Mouse (Mus musculus): Measurements from ENCODE around the gene Gfra1. TPM values are rescaled to one million over a fixed set of nuclear protein-coding genes. Genes with fewer than 3 reads are reported as not detected.

Gfra1 gene
- polyA plus RNA-seq, 2 experiments, result 19.5 to 19.9 TPM

DNA sequence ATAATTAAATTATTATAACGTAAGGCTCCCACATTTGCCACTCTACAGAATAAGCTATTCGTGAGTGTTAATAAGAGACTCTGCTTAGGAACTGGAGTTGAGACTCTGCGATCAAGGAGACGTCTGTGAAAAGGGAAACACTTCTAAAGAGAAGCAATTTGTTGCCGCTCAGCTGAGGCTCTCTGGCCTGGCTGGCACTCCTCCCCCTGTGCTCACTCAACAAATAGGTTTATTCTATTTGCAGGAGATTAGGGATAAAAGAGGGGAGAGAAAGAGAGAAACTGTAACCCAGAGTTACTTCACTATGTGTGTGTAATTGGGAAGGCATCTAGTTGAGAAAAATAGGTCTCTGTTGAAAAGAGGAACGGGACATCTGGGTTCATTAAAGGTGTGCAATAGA is 204.6 kb downstream of the Gfra1 start:
- ATAC-seq (ENCODE audit: low FRiP score, low read depth), result no peak
- no peak overlapping the region for H3K27ac ChIP-seq (replicated peaks; ENCODE audit: low read depth, low read length)
- H3K27me3 ChIP-seq (ENCODE audit: control insufficient read depth, insufficient read depth, low read length), result no peaks in the 10 kb centered on the region
- no peak overlapping the region for H3K4me2 ChIP-seq (replicated peaks; ENCODE audit: low read depth, low read length, severe bottlenecking)
- H3K9me3 ChIP-seq (ENCODE audit: control insufficient read depth, low read length), result no peaks in the 10 kb centered on the region
- no peak overlapping the region for H3K9ac ChIP-seq (ENCODE audit: low read depth, low read length, severe bottlenecking)
- H3K4me1 ChIP-seq (ENCODE audit: control insufficient read depth, insufficient read depth, low read length), result no peaks in the 10 kb centered on the region
- no peak for TF ChIP-seq POLR2A (IDR thresholded peaks at IDR 0.05; ENCODE audit: borderline replicate concordance, extremely low read depth, insufficient read depth, insufficient read length)
- H3K4me3 ChIP-seq (replicated peaks; ENCODE audit: low read length), result no peak overlapping the region
- no peak for DNase-seq (ENCODE audit: low spot score)
- 48% methylated on average over 6 of the region's 6 CpGs for WGBS
- H3K36me3 ChIP-seq (ENCODE audit: control insufficient read depth, insufficient read depth, low read length), result no peaks in the 10 kb centered on the region

DNA sequence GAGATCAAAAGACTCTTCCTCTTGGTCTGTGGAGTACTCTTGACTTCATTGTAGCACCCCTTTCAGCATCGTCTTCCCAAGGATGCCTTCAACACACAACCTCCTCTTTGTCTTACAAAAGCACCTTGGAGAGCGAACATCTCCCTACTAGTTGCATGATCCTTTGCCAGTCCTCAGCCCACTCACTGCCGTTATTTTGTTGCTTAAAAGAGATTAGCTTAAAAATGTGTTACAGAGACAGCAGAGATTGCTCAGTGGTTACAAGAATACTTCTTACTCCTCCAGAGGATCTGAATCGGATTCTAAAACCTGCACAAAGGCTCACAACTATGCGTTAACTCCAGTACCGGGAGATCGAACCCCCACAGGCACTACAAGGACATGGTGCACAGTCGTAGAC is 205.5 kb downstream of the Gfra1 start:
- H3K27me3 ChIP-seq (ENCODE audit: control insufficient read depth, insufficient read depth, low read length), result no peaks in the 10 kb centered on the region
- no peaks in the 10 kb centered on the region for H3K36me3 ChIP-seq (ENCODE audit: control insufficient read depth, insufficient read depth, low read length)
- no peak for ATAC-seq (ENCODE audit: low FRiP score, low read depth)
- DNase-seq (ENCODE audit: low spot score), result no peak
- no peak overlapping the region for H3K27ac ChIP-seq (replicated peaks; ENCODE audit: low read depth, low read length)
- H3K4me2 ChIP-seq (replicated peaks; ENCODE audit: low read depth, low read length, severe bottlenecking), result no peak overlapping the region
- TF ChIP-seq POLR2A (IDR thresholded peaks at IDR 0.05; ENCODE audit: borderline replicate concordance, extremely low read depth, insufficient read depth, insufficient read length), result no peak
- H3K9me3 ChIP-seq (ENCODE audit: control insufficient read depth, low read length), result no peaks in the 10 kb centered on the region
- H3K4me1 ChIP-seq (ENCODE audit: control insufficient read depth, insufficient read depth, low read length), result no peaks in the 10 kb centered on the region
- 87% methylated on average over 8 of the region's 8 CpGs for WGBS
- no peak overlapping the region for H3K4me3 ChIP-seq (replicated peaks; ENCODE audit: low read length)
- H3K9ac ChIP-seq (ENCODE audit: low read depth, low read length, severe bottlenecking), result no peak overlapping the region

DNA sequence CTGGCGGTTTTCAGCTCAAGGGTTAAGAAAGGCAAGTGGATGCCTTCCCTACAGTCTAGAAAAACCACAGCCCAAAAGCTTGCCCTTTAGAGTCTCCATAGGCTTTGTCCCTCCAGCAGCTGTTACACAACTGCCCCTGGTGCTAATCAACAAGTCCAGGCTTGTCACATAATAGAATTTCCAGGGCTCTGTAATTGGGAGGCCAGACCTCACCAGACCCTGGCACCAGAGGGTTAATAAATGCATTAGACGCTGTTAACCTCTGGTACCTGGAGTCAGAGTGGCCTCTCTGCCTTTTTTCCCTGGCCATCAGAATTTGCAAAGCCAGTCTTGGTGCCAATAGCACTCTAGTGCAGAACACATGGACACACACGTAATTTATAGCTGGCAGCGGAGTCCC is 211.6 kb downstream of the Gfra1 start:
- ATAC-seq (ENCODE audit: low FRiP score, low read depth) (no peak), DNase-seq (ENCODE audit: low spot score) (no peak)
- TF ChIP-seq POLR2A (IDR thresholded peaks at IDR 0.05; ENCODE audit: borderline replicate concordance, extremely low read depth, insufficient read depth, insufficient read length), result no peak
- WGBS, result 11% methylated on average over 4 of the region's 4 CpGs
- H3K9me3 ChIP-seq (ENCODE audit: control insufficient read depth, low read length), result no peaks in the 10 kb centered on the region
- no peaks in the 10 kb centered on the region for H3K36me3 ChIP-seq (ENCODE audit: control insufficient read depth, insufficient read depth, low read length)
- H3K4me3 ChIP-seq (replicated peaks; ENCODE audit: low read length), result no peak overlapping the region
- H3K4me2 ChIP-seq (replicated peaks; ENCODE audit: low read depth, low read length, severe bottlenecking), result no peak overlapping the region
- peaks cover 10% of the 10 kb centered on the region; the same call in 1 of the 2 replicates for H3K4me1 ChIP-seq (ENCODE audit: control insufficient read depth, insufficient read depth, low read length)
- H3K27me3 ChIP-seq (ENCODE audit: control insufficient read depth, insufficient read depth, low read length), result no peaks in the 10 kb centered on the region
- H3K9ac ChIP-seq (ENCODE audit: low read depth, low read length, severe bottlenecking), result no peak overlapping the region
- no peak overlapping the region for H3K27ac ChIP-seq (replicated peaks; ENCODE audit: low read depth, low read length)

DNA sequence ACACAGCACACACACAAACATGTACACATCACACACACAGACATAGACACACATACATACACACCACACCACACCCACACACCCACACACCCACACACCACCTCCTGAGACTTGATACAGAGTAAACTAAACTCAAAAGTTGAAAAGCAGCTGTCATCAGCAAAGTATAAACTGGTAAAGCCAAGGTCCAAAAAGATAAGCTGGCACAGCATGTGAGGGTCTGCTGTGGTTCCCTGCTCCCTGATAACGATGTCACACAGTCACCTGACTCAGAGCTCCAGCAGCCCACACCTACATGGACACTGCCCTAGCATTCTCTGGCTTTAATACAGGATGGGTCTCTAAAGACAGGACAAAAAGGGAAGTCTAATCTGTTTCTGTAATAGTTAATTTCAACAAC is 212.1 kb downstream of the Gfra1 start:
- peaks cover 10% of the 10 kb centered on the region; the same call in 1 of the 2 replicates for H3K4me1 ChIP-seq (ENCODE audit: control insufficient read depth, insufficient read depth, low read length)
- 38% methylated on average over 1 of the region's 1 CpGs for WGBS

DNA sequence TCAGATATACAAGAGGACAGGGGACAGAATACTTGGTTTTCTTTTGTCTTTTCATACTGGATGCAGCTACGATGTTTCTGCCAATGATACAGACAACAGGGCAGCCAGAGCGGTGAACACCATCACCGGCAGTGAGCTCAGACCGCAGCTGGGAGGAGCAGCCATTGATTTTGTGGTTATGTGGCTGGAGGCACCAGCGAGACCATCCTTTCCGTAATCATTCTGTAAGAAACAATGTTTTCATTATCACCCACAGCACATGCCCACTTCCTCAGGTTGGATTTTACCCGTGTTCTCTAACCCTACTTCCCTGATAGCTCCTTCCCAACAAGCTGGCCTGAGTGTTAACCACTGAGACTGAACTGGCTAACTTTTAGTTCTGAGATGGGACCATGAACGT is 217.4 kb downstream of the Gfra1 start:
- Histone ChIP-seq H3K27ac (replicated peaks; ENCODE audit: low read depth, low read length) (no peak overlapping the region), H3K9me3 (ENCODE audit: control insufficient read depth, low read length) (no peaks in the 10 kb centered on the region), H3K4me2 (replicated peaks; ENCODE audit: low read depth, low read length, severe bottlenecking) (no peak overlapping the region), H3K4me3 (replicated peaks; ENCODE audit: low read length) (no peak overlapping the region), H3K36me3 (ENCODE audit: control insufficient read depth, insufficient read depth, low read length) (no peaks in the 10 kb centered on the region), H3K9ac (ENCODE audit: low read depth, low read length, severe bottlenecking) (no peak overlapping the region), H3K4me1 (ENCODE audit: control insufficient read depth, insufficient read depth, low read length) (no peaks in the 10 kb centered on the region), H3K27me3 (ENCODE audit: control insufficient read depth, insufficient read depth, low read length) (no peaks in the 10 kb centered on the region)
- no peak for TF ChIP-seq POLR2A (IDR thresholded peaks at IDR 0.05; ENCODE audit: borderline replicate concordance, extremely low read depth, insufficient read depth, insufficient read length)
- WGBS, result 81% methylated on average over 8 of the region's 8 CpGs
- ATAC-seq (ENCODE audit: low FRiP score, low read depth), result no peak
- DNase-seq (ENCODE audit: low spot score), result no peak

More for the DNA sequence above, 212.1 kb downstream of the Gfra1 start:
- H3K4me2 ChIP-seq (replicated peaks; ENCODE audit: low read depth, low read length, severe bottlenecking), result no peak overlapping the region
- no peak overlapping the region for H3K27ac ChIP-seq (replicated peaks; ENCODE audit: low read depth, low read length)
- no peak for DNase-seq (ENCODE audit: low spot score)
- no peaks in the 10 kb centered on the region for H3K27me3 ChIP-seq (ENCODE audit: control insufficient read depth, insufficient read depth, low read length)
- H3K9ac ChIP-seq (ENCODE audit: low read depth, low read length, severe bottlenecking), result no peak overlapping the region
- no peak for TF ChIP-seq POLR2A (IDR thresholded peaks at IDR 0.05; ENCODE audit: borderline replicate concordance, extremely low read depth, insufficient read depth, insufficient read length)
- ATAC-seq (ENCODE audit: low FRiP score, low read depth), result no peak
- H3K4me3 ChIP-seq (replicated peaks; ENCODE audit: low read length), result no peak overlapping the region
- no peaks in the 10 kb centered on the region for H3K9me3 ChIP-seq (ENCODE audit: control insufficient read depth, low read length)
- H3K36me3 ChIP-seq (ENCODE audit: control insufficient read depth, insufficient read depth, low read length), result no peaks in the 10 kb centered on the region

DNA sequence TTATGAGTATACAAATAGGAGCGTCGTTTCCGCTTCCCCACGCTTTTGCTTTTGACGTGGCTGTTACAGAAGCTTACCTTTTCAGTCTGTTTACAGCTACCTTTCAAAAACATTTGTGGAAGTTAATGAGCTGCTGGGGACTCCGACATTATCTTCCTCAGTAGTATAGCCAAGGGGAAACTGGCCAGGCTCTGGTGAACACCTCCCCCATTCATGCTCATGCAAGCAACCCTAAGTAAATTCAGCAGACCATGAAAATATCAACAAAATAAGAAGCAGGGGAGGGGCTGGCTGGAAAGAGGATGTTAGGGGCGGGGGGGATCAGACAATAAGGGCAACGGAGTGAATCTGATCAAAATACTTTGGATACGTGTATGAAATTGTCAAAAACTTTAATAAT is 228.0 kb downstream of the Gfra1 start:
- 35% methylated on average over 9 of the region's 9 CpGs for WGBS
- no peak for DNase-seq (ENCODE audit: low spot score)
- no peaks in the 10 kb centered on the region for H3K27me3 ChIP-seq (ENCODE audit: control insufficient read depth, insufficient read depth, low read length)

More for the DNA sequence above, 228.0 kb downstream of the Gfra1 start:
- Histone ChIP-seq H3K4me3 (replicated peaks; ENCODE audit: low read length) (no peak overlapping the region), H3K4me2 (replicated peaks; ENCODE audit: low read depth, low read length, severe bottlenecking) (no peak overlapping the region), H3K36me3 (ENCODE audit: control insufficient read depth, insufficient read depth, low read length) (no peaks in the 10 kb centered on the region), H3K9me3 (ENCODE audit: control insufficient read depth, low read length) (no peaks in the 10 kb centered on the region), H3K27ac (replicated peaks; ENCODE audit: low read depth, low read length) (no peak overlapping the region), H3K4me1 (ENCODE audit: control insufficient read depth, insufficient read depth, low read length) (peaks cover 21% of the 10 kb centered on the region), H3K9ac (ENCODE audit: low read depth, low read length, severe bottlenecking) (no peak overlapping the region)
- no peak for TF ChIP-seq POLR2A (IDR thresholded peaks at IDR 0.05; ENCODE audit: borderline replicate concordance, extremely low read depth, insufficient read depth, insufficient read length)
- no peak for ATAC-seq (ENCODE audit: low FRiP score, low read depth)

Measured in limb, embryonic 14.5 days (tissue).